Mouse (Mus musculus): ENCODE results near the gene Wdr47. TPM values are rescaled to one million over a fixed set of nuclear protein-coding genes. Genes with fewer than 3 reads are reported as not detected.

The Wdr47 gene
- polyA plus RNA-seq (2015; fragmentation: Nextera tagmentation; extraction: Ambion mirVana) = 6.4 and 7.1 TPM in 2 replicates

GRCm38 (mm10) chr3:108590786-108591529, at the start of gene Wdr47:
Wdr47 (plus strand) TSS chr3:108591279.
- Histone ChIP-seq H3K27ac (ENCODE audit: low read length) (peak within 1 kb of the TSS; percentile 78), H3K4me1 (ENCODE audit: control insufficient read depth, insufficient read depth, low read length) (0 out of 2 replicates have a peak, but pooled peaks cover 3% of the 10 kb centered on the region), H3K27me3 (replicated peaks; ENCODE audit: control insufficient read depth, insufficient read depth, low read length) (no peaks in the 10 kb centered on the region), H3K9me3 (ENCODE audit: control insufficient read depth, low read length) (no peaks in the 10 kb centered on the region), H3K36me3 (ENCODE audit: control insufficient read depth, insufficient read depth, low read length) (no peaks in the 10 kb centered on the region), H3K9ac (ENCODE audit: low read depth, low read length) (peak within 1 kb of the TSS; percentile 75), H3K4me3 (ENCODE audit: low read length) (peak within 1 kb of the TSS; percentile 95), H3K4me2 (ENCODE audit: low read depth, low read length) (peak within 1 kb of the TSS; percentile 95)
- peak; percentile 100 for ATAC-seq
- WGBS = 4% methylated on average over 44 of the region's 44 CpGs

GRCm38 (mm10) chr3:108542299-108542698, 48.8 kb upstream of the Wdr47 start:
- no peaks in the 10 kb centered on the region for H3K27me3 ChIP-seq (replicated peaks; ENCODE audit: control insufficient read depth, insufficient read depth, low read length)
- WGBS = 81% methylated on average over 11 of the region's 11 CpGs

GRCm38 (mm10) chr3:108554111-108554561, 36.9 kb upstream of the Wdr47 start:
- Histone ChIP-seq H3K27ac (ENCODE audit: low read length) (peak overlapping the region; percentile 88), H3K4me1 (ENCODE audit: control insufficient read depth, insufficient read depth, low read length) (0 out of 2 replicates have a peak, but pooled peaks cover 4% of the 10 kb centered on the region), H3K36me3 (ENCODE audit: control insufficient read depth, insufficient read depth, low read length) (no peaks in the 10 kb centered on the region), H3K9ac (ENCODE audit: low read depth, low read length) (peak overlapping the region; percentile 85), H3K27me3 (replicated peaks; ENCODE audit: control insufficient read depth, insufficient read depth, low read length) (no peaks in the 10 kb centered on the region), H3K9me3 (ENCODE audit: control insufficient read depth, low read length) (no peaks in the 10 kb centered on the region), H3K4me3 (ENCODE audit: low read length) (peak overlapping the region; percentile 80), H3K4me2 (ENCODE audit: low read depth, low read length) (peak overlapping the region; percentile 79)
- peak; percentile 82 for ATAC-seq
- under 1% methylated on average over 42 of the region's 42 CpGs for WGBS

More at GRCm38 (mm10) chr3:108542299-108542698, 48.8 kb upstream of the Wdr47 start:
- ATAC-seq = no peak
- Histone ChIP-seq H3K4me1 (ENCODE audit: control insufficient read depth, insufficient read depth, low read length) (no peaks in the 10 kb centered on the region), H3K27ac (ENCODE audit: low read length) (no peak overlapping the region), H3K4me3 (ENCODE audit: low read length) (no peak overlapping the region), H3K9ac (ENCODE audit: low read depth, low read length) (no peak overlapping the region), H3K4me2 (ENCODE audit: low read depth, low read length) (no peak overlapping the region), H3K36me3 (ENCODE audit: control insufficient read depth, insufficient read depth, low read length) (no peaks in the 10 kb centered on the region), H3K9me3 (ENCODE audit: control insufficient read depth, low read length) (no peaks in the 10 kb centered on the region)

GRCm38 (mm10) chr3:108554587-108555312, 36.3 kb upstream of the Wdr47 start:
- WGBS = 18% methylated on average over 21 of the region's 22 CpGs
- ATAC-seq = peak; percentile 97
- peak overlapping the region; percentile 88 for H3K27ac ChIP-seq (ENCODE audit: low read length)

GRCm38 (mm10) chr3:108557888-108558287, 33.2 kb upstream of the Wdr47 start:
- H3K9ac ChIP-seq (ENCODE audit: low read depth, low read length) = no peak overlapping the region
- no peak for ATAC-seq
- no peak overlapping the region for H3K27ac ChIP-seq (ENCODE audit: low read length)
- peaks cover 4% of the 10 kb centered on the region for H3K4me1 ChIP-seq (ENCODE audit: control insufficient read depth, insufficient read depth, low read length)
- WGBS = 94% methylated on average over 4 of the region's 4 CpGs
- no peaks in the 10 kb centered on the region for H3K9me3 ChIP-seq (ENCODE audit: control insufficient read depth, low read length)
- no peak overlapping the region for H3K4me3 ChIP-seq (ENCODE audit: low read length)
- H3K27me3 ChIP-seq (replicated peaks; ENCODE audit: control insufficient read depth, insufficient read depth, low read length) = no peaks in the 10 kb centered on the region
- H3K36me3 ChIP-seq (ENCODE audit: control insufficient read depth, insufficient read depth, low read length) = peaks cover 3% of the 10 kb centered on the region; the same call in 1 of the 2 replicates
- H3K4me2 ChIP-seq (ENCODE audit: low read depth, low read length) = no peak overlapping the region

More at GRCm38 (mm10) chr3:108554587-108555312, 36.3 kb upstream of the Wdr47 start:
- H3K4me3 ChIP-seq (ENCODE audit: low read length) = peak overlapping the region; percentile 80
- H3K9me3 ChIP-seq (ENCODE audit: control insufficient read depth, low read length) = no peaks in the 10 kb centered on the region
- peaks cover 1% of the 10 kb centered on the region; the same call in 1 of the 2 replicates for H3K36me3 ChIP-seq (ENCODE audit: control insufficient read depth, insufficient read depth, low read length)
- H3K4me2 ChIP-seq (ENCODE audit: low read depth, low read length) = peak overlapping the region; percentile 79
- 0 out of 2 replicates have a peak, but pooled peaks cover 4% of the 10 kb centered on the region for H3K4me1 ChIP-seq (ENCODE audit: control insufficient read depth, insufficient read depth, low read length)
- H3K9ac ChIP-seq (ENCODE audit: low read depth, low read length) = peak overlapping the region; percentile 85
- no peaks in the 10 kb centered on the region for H3K27me3 ChIP-seq (replicated peaks; ENCODE audit: control insufficient read depth, insufficient read depth, low read length)

GRCm38 (mm10) chr3:108562133-108562730, 28.8 kb upstream of the Wdr47 start, which contains the start of gene Tmem167b:
Tmem167b (minus strand) TSS chr3:108562466.
- WGBS = under 1% methylated on average over 44 of the region's 45 CpGs
- peak; percentile 99 for ATAC-seq

GRCm38 (mm10) chr3:108562777-108563271, 28.3 kb upstream of the Wdr47 start:
- Histone ChIP-seq H3K4me2 (ENCODE audit: low read depth, low read length) (peak overlapping the region; percentile 90), H3K27ac (ENCODE audit: low read length) (peak overlapping the region; percentile 86), H3K4me3 (ENCODE audit: low read length) (peak overlapping the region; percentile 80), H3K27me3 (replicated peaks; ENCODE audit: control insufficient read depth, insufficient read depth, low read length) (no peaks in the 10 kb centered on the region), H3K36me3 (ENCODE audit: control insufficient read depth, insufficient read depth, low read length) (peaks cover 3% of the 10 kb centered on the region; the same call in 1 of the 2 replicates), H3K9ac (ENCODE audit: low read depth, low read length) (peak overlapping the region; percentile 65), H3K9me3 (ENCODE audit: control insufficient read depth, low read length) (no peaks in the 10 kb centered on the region), H3K4me1 (ENCODE audit: control insufficient read depth, insufficient read depth, low read length) (peaks cover 4% of the 10 kb centered on the region)
- 5% methylated on average over 15 of the region's 15 CpGs for WGBS
- ATAC-seq = peak; percentile 83

More at GRCm38 (mm10) chr3:108562133-108562730, 28.8 kb upstream of the Wdr47 start, which contains the start of gene Tmem167b:
- Histone ChIP-seq H3K27ac (ENCODE audit: low read length) (peak within 1 kb of the TSS; percentile 86), H3K4me3 (ENCODE audit: low read length) (peak within 1 kb of the TSS; percentile 80), H3K4me1 (ENCODE audit: control insufficient read depth, insufficient read depth, low read length) (peaks cover 4% of the 10 kb centered on the region), H3K27me3 (replicated peaks; ENCODE audit: control insufficient read depth, insufficient read depth, low read length) (no peaks in the 10 kb centered on the region), H3K4me2 (ENCODE audit: low read depth, low read length) (peak within 1 kb of the TSS; percentile 90), H3K36me3 (ENCODE audit: control insufficient read depth, insufficient read depth, low read length) (peaks cover 3% of the 10 kb centered on the region; the same call in 1 of the 2 replicates), H3K9ac (ENCODE audit: low read depth, low read length) (peak within 1 kb of the TSS; percentile 80), H3K9me3 (ENCODE audit: control insufficient read depth, low read length) (no peaks in the 10 kb centered on the region)

GRCm38 (mm10) chr3:108563309-108563708, 27.8 kb upstream of the Wdr47 start:
- Histone ChIP-seq H3K4me2 (ENCODE audit: low read depth, low read length) (peak overlapping the region; percentile 90), H3K27me3 (replicated peaks; ENCODE audit: control insufficient read depth, insufficient read depth, low read length) (no peaks in the 10 kb centered on the region), H3K9me3 (ENCODE audit: control insufficient read depth, low read length) (no peaks in the 10 kb centered on the region), H3K4me1 (ENCODE audit: control insufficient read depth, insufficient read depth, low read length) (peaks cover 4% of the 10 kb centered on the region), H3K4me3 (ENCODE audit: low read length) (peak overlapping the region; percentile 80), H3K27ac (ENCODE audit: low read length) (peak overlapping the region; percentile 86), H3K9ac (ENCODE audit: low read depth, low read length) (peak overlapping the region; percentile 65), H3K36me3 (ENCODE audit: control insufficient read depth, insufficient read depth, low read length) (peaks cover 3% of the 10 kb centered on the region; the same call in 1 of the 2 replicates)
- peak; percentile 8; the same call in 1 of the 2 replicates for ATAC-seq
- 4% methylated on average over 4 of the region's 4 CpGs for WGBS
